Mouse (Mus musculus) gonadal fat pad, adult 2 months (tissue): Measurements from ENCODE around the gene 4632433K11Rik. TPM values are rescaled to one million over a fixed set of nuclear protein-coding genes. Genes with fewer than 3 reads are reported as not detected.

Experiments used
- DNase-seq: peaks from one replicate; pipeline ENCODE4 v3.0.0-alpha.2; 2012; ENCODE audit warnings: low read depth
- polyA plus RNA-seq: library from polyadenylated mRNA; depleted of rRNA; stranded (reverse); fragments of >200 nt; gene quantifications from 2 replicates; pipeline ENCODE4 v1.2.3, GENCODE M21; 2012

4632433K11Rik gene
- polyA plus RNA-seq, 1 experiment: not detected

DNA sequence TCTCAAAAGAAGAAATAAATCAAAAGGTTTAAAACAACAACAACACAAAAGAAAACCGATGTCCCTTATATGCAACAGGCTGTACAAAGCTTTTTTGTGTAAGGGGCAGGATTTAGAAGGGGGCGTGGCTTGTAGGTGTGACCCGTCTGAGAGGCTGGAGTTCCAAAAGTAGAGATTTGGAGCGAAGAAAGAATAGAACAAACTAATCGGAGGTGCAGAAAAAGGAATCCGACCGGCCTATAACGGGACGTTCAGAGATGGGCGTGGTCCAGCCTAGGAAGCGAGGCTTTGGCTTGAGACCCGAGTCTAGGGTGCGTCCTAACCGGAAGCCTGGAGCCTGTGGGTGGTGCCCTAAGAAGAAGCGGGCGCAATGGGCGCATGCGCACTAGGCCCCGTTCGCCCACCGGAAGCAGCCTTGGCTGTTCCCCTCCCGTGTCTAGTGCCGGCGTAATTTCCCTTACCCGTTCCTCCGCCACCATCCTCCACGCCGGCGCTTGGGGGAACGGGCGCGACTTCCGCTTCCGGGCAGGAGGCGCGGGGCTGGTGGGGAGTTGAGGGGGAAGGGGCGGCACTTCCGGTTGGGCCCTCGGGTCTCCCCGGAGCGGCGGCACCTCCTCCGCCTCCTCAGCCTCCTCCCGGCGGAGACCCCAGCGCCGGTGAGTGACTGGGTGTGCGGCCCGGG, 13.8 kb upstream of the 4632433K11Rik start, which contains the start of the genes Zfp865 and Ccdc106:
TSS of gene Zfp865 (plus strand) at position 377 of the 682 bp plus-strand sequence.
TSS of gene Ccdc106 (plus strand) at position 554 of the 682 bp plus-strand sequence.
- no peak for DNase-seq

- no peak for DNase-seq
Observed at GRCm38 (mm10) chr7:5020685-5021084, 13.2 kb upstream of the 4632433K11Rik start.

DNA sequence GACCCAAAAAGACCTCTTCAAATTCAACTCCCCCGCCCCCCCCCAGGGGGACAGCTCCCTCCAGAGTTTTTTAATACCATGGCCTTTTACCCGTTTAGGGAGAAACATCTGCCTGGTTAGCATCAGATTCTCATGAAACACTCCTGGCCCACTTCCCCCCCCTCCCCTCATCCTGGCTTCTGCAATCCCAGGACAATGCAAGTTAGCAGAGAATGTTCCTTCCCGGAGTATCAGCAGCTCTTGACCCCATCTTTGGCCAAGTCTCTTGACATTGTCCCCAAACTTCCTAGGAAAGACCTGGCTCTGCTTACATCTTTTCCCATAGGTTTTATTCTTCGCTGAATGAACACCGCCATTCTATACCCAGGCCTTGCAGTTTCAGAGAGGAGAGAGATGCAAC, 12.7 kb upstream of the 4632433K11Rik start:
- DNase-seq: no peak

DNA sequence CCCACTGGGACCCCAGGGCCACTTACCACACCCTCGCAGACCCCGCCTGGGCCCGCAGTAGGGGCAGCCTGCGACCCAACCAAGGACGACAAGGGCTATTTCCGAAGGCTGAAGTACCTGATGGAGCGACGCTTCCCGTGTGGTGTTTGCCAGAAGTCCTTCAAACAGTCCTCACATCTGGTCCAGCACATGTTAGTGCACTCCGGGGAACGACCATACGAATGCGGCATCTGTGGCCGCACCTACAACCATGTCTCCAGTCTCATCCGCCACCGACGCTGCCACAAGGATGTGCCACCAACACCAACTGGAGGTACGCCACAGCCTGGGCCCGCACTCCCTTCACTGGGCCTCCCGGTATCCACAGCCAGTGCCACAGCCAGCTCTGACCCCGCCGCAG, 4.4 kb upstream of the 4632433K11Rik start:
- no peak for DNase-seq

DNA sequence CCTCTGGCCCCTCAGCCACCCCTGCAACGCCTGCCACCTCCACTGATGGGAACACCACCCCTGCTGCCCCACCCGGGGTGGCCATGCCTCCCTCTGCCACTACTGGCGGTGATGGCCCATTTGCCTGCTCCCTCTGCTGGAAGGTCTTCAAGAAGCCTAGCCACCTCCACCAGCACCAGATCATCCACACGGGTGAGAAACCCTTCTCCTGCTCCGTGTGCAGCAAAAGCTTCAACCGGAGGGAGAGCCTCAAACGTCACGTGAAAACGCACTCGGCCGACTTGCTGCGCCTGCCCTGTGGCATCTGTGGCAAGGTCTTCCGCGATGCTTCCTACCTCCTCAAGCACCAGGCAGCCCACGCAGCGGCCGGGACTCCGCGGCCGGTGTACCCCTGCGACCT, 4.0 kb upstream of the 4632433K11Rik start:
- no peak for DNase-seq

DNA sequence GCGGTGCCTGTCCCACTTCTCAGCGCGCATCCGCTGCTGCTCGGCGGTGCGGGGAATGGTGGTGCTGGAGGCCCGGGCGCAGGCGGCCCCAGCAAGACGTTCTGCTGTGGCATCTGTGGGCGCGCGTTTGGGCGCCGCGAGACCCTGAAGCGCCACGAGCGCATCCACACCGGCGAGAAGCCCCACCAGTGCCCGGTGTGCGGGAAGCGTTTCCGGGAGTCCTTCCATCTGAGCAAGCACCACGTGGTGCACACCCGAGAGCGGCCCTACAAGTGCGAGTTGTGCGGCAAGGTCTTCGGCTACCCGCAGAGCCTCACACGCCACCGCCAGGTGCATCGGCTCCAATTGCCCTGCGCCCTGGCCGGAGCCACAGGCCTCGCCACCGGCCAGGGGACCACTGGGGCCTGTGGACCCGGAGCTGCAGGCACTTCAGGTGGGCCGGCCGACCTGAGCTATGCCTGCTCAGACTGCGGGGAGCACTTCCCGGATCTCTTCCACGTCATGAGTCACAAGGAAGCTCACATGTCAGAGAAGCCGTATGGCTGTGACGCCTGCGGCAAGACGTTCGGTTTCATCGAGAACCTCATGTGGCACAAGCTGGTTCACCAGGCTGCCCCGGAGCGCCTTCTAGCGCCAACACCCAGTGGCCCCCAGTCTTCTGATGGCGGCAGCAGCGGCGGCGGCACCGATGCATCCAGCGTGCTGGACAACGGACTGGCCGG, 3.2 kb upstream of the 4632433K11Rik start:
- no peak for DNase-seq

GRCm38 (mm10) chr7:5031496-5031895, 2.4 kb upstream of the 4632433K11Rik start:
- DNase-seq: no peak

DNA sequence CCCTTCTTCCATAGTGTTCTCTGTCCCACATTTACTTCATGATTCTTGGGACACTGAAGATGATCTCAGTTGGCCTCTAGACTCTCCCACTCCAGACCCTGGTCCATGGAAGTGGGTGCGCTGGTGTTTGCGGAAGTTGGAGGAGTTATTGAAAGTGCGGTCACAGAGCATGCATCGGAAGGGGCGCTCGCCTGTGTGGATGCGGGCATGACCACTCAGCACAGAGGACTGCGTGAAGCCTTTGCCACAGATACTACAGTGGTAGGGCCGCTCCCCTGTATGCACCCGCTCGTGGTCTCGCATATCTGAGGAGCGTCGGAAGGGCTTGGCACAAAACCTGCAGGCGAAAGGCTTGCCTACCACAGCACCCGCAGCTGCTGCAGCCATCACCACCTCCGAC, 1.7 kb downstream of the 4632433K11Rik start:
- no peak for DNase-seq

DNA sequence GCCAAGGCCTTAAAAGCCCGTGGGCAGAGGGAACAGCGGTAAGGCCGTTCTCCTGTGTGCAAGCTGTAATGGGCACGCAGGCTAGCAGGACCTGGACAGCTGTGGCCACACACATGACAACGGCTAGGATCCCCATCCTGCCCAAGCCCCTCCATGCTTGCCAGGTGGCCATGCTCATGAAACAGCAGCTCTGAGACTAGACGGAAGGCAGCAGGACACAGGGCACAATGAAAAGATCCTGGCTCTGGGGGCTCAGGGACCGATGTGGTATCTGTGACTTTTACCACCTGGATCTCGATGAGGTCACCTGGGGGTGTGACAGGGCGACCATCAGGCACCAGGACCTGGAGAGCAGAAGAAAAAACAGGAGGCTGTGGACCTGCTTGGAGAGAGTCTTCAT, 2.2 kb downstream of the 4632433K11Rik start:
- no peak for DNase-seq

GRCm38 (mm10) chr7:5037026-5037425, 3.1 kb downstream of the 4632433K11Rik start:
- DNase-seq: no peak

- DNase-seq: no peak
Observed at GRCm38 (mm10) chr7:5037467-5037866, 3.5 kb downstream of the 4632433K11Rik start.

DNA sequence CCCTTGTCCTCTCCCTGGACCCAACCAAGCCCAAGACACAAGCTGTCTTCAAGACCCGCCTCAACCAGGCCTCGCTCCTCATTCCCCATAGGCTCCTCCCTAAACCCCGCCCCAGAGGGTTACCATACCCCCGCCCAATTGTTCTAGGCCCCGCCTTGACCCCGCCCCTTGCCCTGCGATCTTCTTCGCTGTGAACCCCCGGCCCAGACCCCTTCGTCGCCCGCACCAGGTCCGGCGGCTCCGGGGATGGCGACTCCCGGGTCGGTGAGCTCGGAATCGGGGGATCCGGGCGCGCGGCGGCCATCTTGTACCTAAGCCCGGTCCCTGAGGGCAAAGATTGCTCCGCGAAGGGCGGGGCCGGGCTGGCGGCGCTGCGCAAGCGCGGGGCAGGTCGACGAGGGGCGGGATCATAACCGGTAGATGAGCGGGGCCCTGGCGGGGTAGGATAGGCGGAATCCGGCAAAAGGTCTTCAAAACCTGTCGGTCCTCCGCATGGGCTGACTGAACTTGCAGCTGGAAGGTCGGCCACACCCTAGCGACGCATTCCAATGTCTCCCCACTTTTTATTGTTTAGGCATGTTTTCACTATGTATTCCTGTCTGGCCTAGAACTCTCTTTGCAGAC, 4.3 kb downstream of the 4632433K11Rik start, which contains the start of gene Zfp784:
TSS of gene Zfp784 (minus strand) at position 338 of the 624 bp plus-strand sequence.
- no peak for DNase-seq

DNA sequence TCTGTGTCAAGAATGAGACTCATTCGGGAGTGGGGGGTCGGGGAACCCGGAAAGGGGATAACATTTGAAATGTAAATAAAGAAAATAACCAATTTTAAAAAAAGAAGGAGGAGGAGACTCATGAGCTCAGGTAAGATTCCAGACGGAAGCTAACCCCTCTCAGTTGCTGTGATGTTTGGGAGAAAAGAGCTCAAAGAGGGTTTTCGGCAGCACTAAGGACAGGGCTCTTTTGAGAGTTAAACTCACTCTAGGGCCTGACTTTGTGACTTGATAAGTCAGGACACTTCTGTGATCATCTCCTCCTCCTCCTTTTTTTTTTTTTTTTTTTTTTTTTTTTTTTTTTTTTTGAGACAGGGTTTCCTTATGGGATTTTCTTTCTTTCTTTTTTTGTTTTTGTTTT, 5.0 kb downstream of the 4632433K11Rik start:
- no peak for DNase-seq

DNA sequence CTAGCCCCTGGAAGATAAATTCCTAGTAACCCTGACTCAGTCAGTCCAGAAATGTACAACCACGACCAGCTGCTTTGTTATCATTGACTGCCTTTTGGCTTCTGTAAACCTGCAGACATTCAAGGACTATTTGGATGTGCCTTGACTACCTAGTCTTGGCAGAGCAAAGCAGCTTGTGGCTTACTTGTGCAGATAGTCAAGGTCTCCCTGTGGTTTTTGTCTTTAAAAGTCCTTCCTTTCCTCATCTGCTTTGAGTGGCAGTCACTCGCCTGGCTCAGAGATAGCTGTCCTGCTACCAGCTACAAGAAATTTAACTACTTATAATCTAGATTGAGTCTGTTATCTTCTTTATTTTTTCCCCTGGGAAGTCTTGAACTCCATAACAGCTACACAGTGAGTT, 11.1 kb downstream of the 4632433K11Rik start:
- DNase-seq: no peak

DNA sequence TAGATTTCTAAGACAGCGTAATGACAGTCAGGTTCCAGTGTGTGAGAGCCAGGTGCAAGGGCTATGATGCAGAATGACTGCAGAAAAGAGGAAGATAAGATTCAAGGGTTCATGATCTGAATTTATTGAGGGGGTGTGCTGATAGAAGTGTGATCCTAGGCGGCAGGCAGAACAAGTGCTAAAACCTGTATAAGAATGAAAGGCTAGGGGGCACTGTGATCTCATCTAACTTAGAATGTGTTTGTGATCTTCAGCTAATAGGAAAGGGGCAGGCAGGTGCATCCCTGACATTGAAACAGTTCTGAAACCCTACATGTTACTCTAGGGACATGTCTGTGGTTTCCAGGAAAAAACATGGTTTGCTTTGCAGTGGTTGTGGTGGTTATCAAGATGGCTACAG, 12.2 kb downstream of the 4632433K11Rik start:
- DNase-seq: no peak

DNA sequence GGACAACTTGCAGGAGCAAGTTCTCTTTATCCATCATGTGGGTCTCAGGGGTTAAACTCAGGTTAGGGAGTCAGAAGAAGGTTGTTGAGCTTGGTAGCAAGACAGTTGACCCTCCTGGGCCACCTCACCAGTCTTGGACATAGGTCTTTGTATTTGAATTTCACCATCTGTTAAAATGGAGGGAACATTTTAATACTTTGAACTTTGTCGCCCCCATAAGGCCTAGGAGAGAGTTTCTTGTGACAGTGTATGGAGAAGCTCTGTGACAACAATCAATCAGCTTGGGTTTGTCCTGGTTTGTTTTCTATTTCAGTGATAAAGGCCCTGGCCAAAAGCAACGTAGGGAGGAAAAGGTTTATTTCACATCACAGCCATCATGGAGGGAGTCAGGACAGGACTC, 13.4 kb downstream of the 4632433K11Rik start:
- DNase-seq: no peak

- DNase-seq: no peak
Observed at GRCm38 (mm10) chr7:5051193-5052192, 17.6 kb downstream of the 4632433K11Rik start, which contains the start of gene Zfp580. Gene Zfp580 (plus strand): TSS chr7:5051538.

GRCm38 (mm10) chr7:5052438-5052837, 18.5 kb downstream of the 4632433K11Rik start:
- no peak for DNase-seq

- no peak for DNase-seq
Observed at GRCm38 (mm10) chr7:5052931-5053343, 19.0 kb downstream of the 4632433K11Rik start.

DNA sequence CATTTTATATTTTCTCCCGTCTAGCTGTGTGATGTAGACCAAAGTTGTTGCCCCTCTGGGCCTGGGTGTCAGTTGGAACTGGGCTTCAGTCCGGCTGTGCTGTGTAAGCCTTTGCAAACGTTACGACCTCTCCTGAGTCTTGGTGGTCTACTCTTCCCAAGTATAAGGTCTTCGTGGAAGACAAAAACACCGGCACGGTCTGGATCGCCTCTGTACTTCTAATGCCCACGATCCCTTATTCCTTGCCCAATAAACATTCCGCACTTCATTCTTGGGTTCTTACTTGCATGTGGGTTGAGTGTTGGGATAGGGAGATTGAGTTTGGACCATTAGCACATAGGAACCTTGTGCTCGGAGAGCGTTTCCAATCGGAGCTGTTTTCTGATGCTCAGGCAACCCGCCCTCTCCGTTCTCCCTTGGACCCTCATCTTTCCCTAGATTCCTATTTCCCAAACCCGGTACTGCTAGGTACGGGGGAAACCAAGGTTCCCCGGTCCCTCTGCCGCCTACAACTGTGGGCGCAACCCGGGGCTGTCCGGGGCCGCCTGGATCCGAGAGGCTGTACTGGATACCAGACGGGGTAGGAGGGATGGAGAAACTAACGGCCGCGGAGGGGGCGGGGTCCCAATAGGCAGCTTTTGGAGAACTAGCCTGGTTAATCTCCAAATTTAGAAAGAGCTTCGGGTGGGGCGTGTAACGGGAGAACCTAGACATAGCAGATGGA, 19.7 kb downstream of the 4632433K11Rik start:
- DNase-seq: no peak
